Mouse (Mus musculus): ENCODE measurements around the gene Rnf187.

Rnf187 gene

GRCm38 (mm10) chr11:58938322-58939087 is at the start of gene Rnf187:
Gene Rnf187 (minus strand): TSS chr11:58938916.
- DNase-seq (ENCODE audit: low read depth, low spot score): peak; percentile 92

- DNase-seq (ENCODE audit: low read depth, low spot score): no peak
Observed at GRCm38 (mm10) chr11:58985299-58985917, 46.7 kb upstream of the Rnf187 start.

GRCm38 (mm10) chr11:58984657-58985056 is 45.9 kb upstream of the Rnf187 start:
- DNase-seq (ENCODE audit: low read depth, low spot score): no peak

GRCm38 (mm10) chr11:58983691-58984341 is 45.1 kb upstream of the Rnf187 start:
- no peak for DNase-seq (ENCODE audit: low read depth, low spot score)

GRCm38 (mm10) chr11:58982471-58983097 is 43.9 kb upstream of the Rnf187 start:
- no peak for DNase-seq (ENCODE audit: low read depth, low spot score)

- peak; percentile 82 for DNase-seq (ENCODE audit: low read depth, low spot score)
Observed at GRCm38 (mm10) chr11:58981541-58982447, 43.1 kb upstream of the Rnf187 start.

GRCm38 (mm10) chr11:58980381-58980990 is 41.8 kb upstream of the Rnf187 start:
- no peak for DNase-seq (ENCODE audit: low read depth, low spot score)

- DNase-seq (ENCODE audit: low read depth, low spot score): no peak
Observed at GRCm38 (mm10) chr11:58979661-58980060, 40.9 kb upstream of the Rnf187 start.

- DNase-seq (ENCODE audit: low read depth, low spot score): no peak
Observed at GRCm38 (mm10) chr11:58979183-58979582, 40.5 kb upstream of the Rnf187 start.

GRCm38 (mm10) chr11:58978706-58979030 is 40.0 kb upstream of the Rnf187 start:
- no peak for DNase-seq (ENCODE audit: low read depth, low spot score)

GRCm38 (mm10) chr11:58978027-58978705 is 39.5 kb upstream of the Rnf187 start, which contains the start of gene Trim11:
Gene Trim11 (plus strand): TSS chr11:58978093.
- DNase-seq (ENCODE audit: low read depth, low spot score): peak; percentile 86

- DNase-seq (ENCODE audit: low read depth, low spot score): no peak
Observed at GRCm38 (mm10) chr11:58977607-58978026, 38.9 kb upstream of the Rnf187 start.

- no peak for DNase-seq (ENCODE audit: low read depth, low spot score)
Observed at GRCm38 (mm10) chr11:58977150-58977549, 38.4 kb upstream of the Rnf187 start.

- DNase-seq (ENCODE audit: low read depth, low spot score): no peak
Observed at GRCm38 (mm10) chr11:58974414-58974813, 35.7 kb upstream of the Rnf187 start.

GRCm38 (mm10) chr11:58971796-58972195 is 33.1 kb upstream of the Rnf187 start:
- no peak for DNase-seq (ENCODE audit: low read depth, low spot score)

GRCm38 (mm10) chr11:58970831-58971530 is 32.3 kb upstream of the Rnf187 start:
- no peak for DNase-seq (ENCODE audit: low read depth, low spot score)

GRCm38 (mm10) chr11:58969659-58970058 is 30.9 kb upstream of the Rnf187 start:
- no peak for DNase-seq (ENCODE audit: low read depth, low spot score)

- no peak for DNase-seq (ENCODE audit: low read depth, low spot score)
Observed at GRCm38 (mm10) chr11:58969027-58969426, 30.3 kb upstream of the Rnf187 start.

GRCm38 (mm10) chr11:58968551-58968950 is 29.8 kb upstream of the Rnf187 start:
- DNase-seq (ENCODE audit: low read depth, low spot score): no peak

Measured in CD4-positive helper T cell, adult 2 months (primary cell).